Mouse (Mus musculus): Measurements from ENCODE around the gene Cd82.

DNA sequence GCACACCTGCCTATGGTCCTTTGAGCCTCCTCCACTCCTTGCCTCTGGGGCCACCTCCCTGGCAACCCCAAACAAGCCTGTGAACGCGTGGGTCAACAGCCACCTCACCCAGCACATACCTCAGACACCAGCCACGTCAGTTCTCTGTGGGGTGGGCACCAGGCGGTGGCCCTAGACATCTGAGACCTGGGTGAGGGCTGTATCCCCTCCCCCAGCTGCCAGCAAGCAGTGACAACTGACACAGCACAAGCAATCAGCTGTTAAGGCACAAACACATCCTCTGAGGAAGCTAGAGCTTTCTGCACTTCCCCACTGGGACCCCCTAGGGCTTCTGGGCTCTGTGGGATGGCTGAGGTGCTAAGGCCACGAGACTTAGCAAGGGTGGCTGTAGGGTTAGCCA is 14.2 kb downstream of the Cd82 start:
- no peak for TF ChIP-seq CTCF (IDR thresholded peaks at IDR 0.05; ENCODE audit: low read depth, low read length)
- TF ChIP-seq GATA1 (IDR thresholded peaks at IDR 0.05; ENCODE audit: borderline replicate concordance, low read length), result no peak
